Mouse (Mus musculus) ES-E14 (cell line): ENCODE measurements around the gene Ralb.

Experiments used
- CHD2 ChIP-seq: IDR thresholded peaks from 2 replicates; pipeline ENCODE4 v1.6.1; 2014; ENCODE audit warnings: mild to moderate bottlenecking, low read depth, low read length, inconsistent platforms
- HCFC1 ChIP-seq: IDR thresholded peaks from 2 replicates; pipeline ENCODE4 v1.6.1; 2012; ENCODE audit warnings: low read length, inconsistent platforms, borderline replicate concordance; ENCODE audit not compliant: insufficient read depth
- MAFK ChIP-seq: IDR thresholded peaks from 2 replicates; pipeline ENCODE4 v1.6.1; 2014; ENCODE audit warnings: mild to moderate bottlenecking, low read depth, low read length, inconsistent platforms; ENCODE audit not compliant: insufficient read depth
- ZC3H11A ChIP-seq: IDR thresholded peaks from 2 replicates; pipeline ENCODE4 v1.6.1; 2012; ENCODE audit warnings: low read depth, mild to moderate bottlenecking, inconsistent platforms, low read length, borderline replicate concordance
- ZNF384 ChIP-seq: IDR thresholded peaks from 2 replicates; pipeline ENCODE4 v1.6.1; 2012; ENCODE audit warnings: low read depth, low read length, inconsistent platforms

DNA sequence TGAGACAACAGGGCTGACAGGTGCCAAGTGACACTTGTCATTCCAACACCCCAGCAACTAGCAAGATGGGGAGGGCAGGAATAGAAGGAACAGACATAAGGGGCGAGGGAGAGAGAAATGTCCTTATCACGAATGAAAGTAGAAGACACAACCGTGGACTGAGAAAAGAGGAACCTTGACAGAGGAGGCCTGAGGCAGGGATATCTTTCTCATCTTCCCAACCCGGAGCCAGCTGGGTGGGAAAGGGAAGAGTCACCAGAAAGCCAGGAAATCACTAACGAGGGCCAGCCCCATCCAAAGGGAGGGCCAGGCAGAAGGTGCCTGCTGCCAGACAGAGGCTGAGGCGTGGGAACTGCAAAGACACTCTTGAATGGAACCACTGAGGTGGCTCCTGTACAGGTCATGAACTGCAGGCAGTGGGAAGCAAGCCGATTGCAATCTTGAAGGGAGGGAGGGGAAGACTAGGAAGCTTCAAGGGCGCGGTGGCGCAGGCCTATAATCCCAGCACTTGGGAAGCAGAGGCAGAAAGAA lies 57.8 kb downstream of the Ralb start:
- no peak for TF ChIP-seq CHD2
- TF ChIP-seq ZNF384: no peak
- TF ChIP-seq HCFC1: no peak
- no peak for TF ChIP-seq MAFK
- TF ChIP-seq ZC3H11A: no peak
